Mouse (Mus musculus): Measurements from ENCODE around the gene Idi2. TPM values are rescaled to one million over a fixed set of nuclear protein-coding genes. Genes with fewer than 3 reads are reported as not detected.
"Not testable (repeated sequence)": the region's sequence is repeated elsewhere in the genome, so short reads cannot be mapped to it uniquely, and the experiment has no call there.

The Idi2 gene
- not detected in 2 replicates for polyA plus RNA-seq (2014; fragmentation: Nextera tagmentation; extraction: Ambion mirVana)

- not testable (repeated sequence) for H3K9ac ChIP-seq (ENCODE audit: low read length); H3K27ac ChIP-seq (ENCODE audit: low read depth); H3K4me2 ChIP-seq (ENCODE audit: low read length); H3K36me3 ChIP-seq (ENCODE audit: control insufficient read depth, insufficient read depth, low read length); H3K9me3 ChIP-seq (ENCODE audit: control insufficient read depth, low read length); DNase-seq (ENCODE audit: low spot score); H3K27me3 ChIP-seq (replicated peaks; ENCODE audit: control insufficient read depth, insufficient read depth, low read length); H3K4me3 ChIP-seq (ENCODE audit: low read depth, low read length); ATAC-seq (replicated peaks; ENCODE audit: low FRiP score, low TSS enrichment, low read depth); H3K4me1 ChIP-seq (replicated peaks; ENCODE audit: control insufficient read depth, insufficient read depth, low read length)
Measured at GRCm38 (mm10) chr13:8952563-8952962, at the start of gene Idi2. Gene Idi2, plus strand, starts transcription at chr13:8952863.

GRCm38 (mm10) chr13:8905986-8906385 lies 46.7 kb upstream of the Idi2 start:
- H3K4me3 ChIP-seq (ENCODE audit: low read depth, low read length); DNase-seq (ENCODE audit: low spot score); H3K4me2 ChIP-seq (ENCODE audit: low read length); H3K36me3 ChIP-seq (ENCODE audit: control insufficient read depth, insufficient read depth, low read length); H3K27me3 ChIP-seq (replicated peaks; ENCODE audit: control insufficient read depth, insufficient read depth, low read length); H3K27ac ChIP-seq (ENCODE audit: low read depth); H3K9ac ChIP-seq (ENCODE audit: low read length); ATAC-seq (replicated peaks; ENCODE audit: low FRiP score, low TSS enrichment, low read depth); H3K9me3 ChIP-seq (ENCODE audit: control insufficient read depth, low read length); H3K4me1 ChIP-seq (replicated peaks; ENCODE audit: control insufficient read depth, insufficient read depth, low read length): not testable (repeated sequence)
- 66% methylated on average over 2 of the region's 2 CpGs for WGBS

- not testable (repeated sequence) for DNase-seq (ENCODE audit: low spot score); H3K27ac ChIP-seq (ENCODE audit: low read depth); H3K36me3 ChIP-seq (ENCODE audit: control insufficient read depth, insufficient read depth, low read length); H3K4me1 ChIP-seq (replicated peaks; ENCODE audit: control insufficient read depth, insufficient read depth, low read length); H3K4me2 ChIP-seq (ENCODE audit: low read length); H3K4me3 ChIP-seq (ENCODE audit: low read depth, low read length); H3K9ac ChIP-seq (ENCODE audit: low read length); ATAC-seq (replicated peaks; ENCODE audit: low FRiP score, low TSS enrichment, low read depth); H3K9me3 ChIP-seq (ENCODE audit: control insufficient read depth, low read length); H3K27me3 ChIP-seq (replicated peaks; ENCODE audit: control insufficient read depth, insufficient read depth, low read length)
- WGBS, result 93% methylated on average over 8 of the region's 8 CpGs
Measured at GRCm38 (mm10) chr13:8913890-8914289, 38.8 kb upstream of the Idi2 start.

GRCm38 (mm10) chr13:8933499-8933898 lies 19.2 kb upstream of the Idi2 start:
- DNase-seq (ENCODE audit: low spot score) (no peak), ATAC-seq (replicated peaks; ENCODE audit: low FRiP score, low TSS enrichment, low read depth) (no peak)
- H3K9me3 ChIP-seq (ENCODE audit: control insufficient read depth, low read length), result no peaks in the 10 kb centered on the region
- H3K4me3 ChIP-seq (ENCODE audit: low read depth, low read length), result no peak overlapping the region
- no peak overlapping the region for H3K4me2 ChIP-seq (ENCODE audit: low read length)
- H3K27me3 ChIP-seq (replicated peaks; ENCODE audit: control insufficient read depth, insufficient read depth, low read length), result no peaks in the 10 kb centered on the region
- WGBS, result 68% methylated on average over 2 of the region's 2 CpGs
- H3K4me1 ChIP-seq (replicated peaks; ENCODE audit: control insufficient read depth, insufficient read depth, low read length), result no peaks in the 10 kb centered on the region
- no peaks in the 10 kb centered on the region for H3K36me3 ChIP-seq (ENCODE audit: control insufficient read depth, insufficient read depth, low read length)
- no peak overlapping the region for H3K27ac ChIP-seq (ENCODE audit: low read depth)
- no peak overlapping the region for H3K9ac ChIP-seq (ENCODE audit: low read length)

GRCm38 (mm10) chr13:8937611-8938140 lies 15.0 kb upstream of the Idi2 start:
- DNase-seq (ENCODE audit: low spot score); H3K4me3 ChIP-seq (ENCODE audit: low read depth, low read length); H3K27me3 ChIP-seq (replicated peaks; ENCODE audit: control insufficient read depth, insufficient read depth, low read length); H3K36me3 ChIP-seq (ENCODE audit: control insufficient read depth, insufficient read depth, low read length); H3K27ac ChIP-seq (ENCODE audit: low read depth); ATAC-seq (replicated peaks; ENCODE audit: low FRiP score, low TSS enrichment, low read depth); H3K4me2 ChIP-seq (ENCODE audit: low read length); H3K4me1 ChIP-seq (replicated peaks; ENCODE audit: control insufficient read depth, insufficient read depth, low read length); H3K9ac ChIP-seq (ENCODE audit: low read length); H3K9me3 ChIP-seq (ENCODE audit: control insufficient read depth, low read length): not testable (repeated sequence)
- WGBS, result 77% methylated on average over 6 of the region's 6 CpGs

GRCm38 (mm10) chr13:8941110-8941509 lies 11.6 kb upstream of the Idi2 start:
- not testable (repeated sequence) for H3K27ac ChIP-seq (ENCODE audit: low read depth); H3K4me1 ChIP-seq (replicated peaks; ENCODE audit: control insufficient read depth, insufficient read depth, low read length); ATAC-seq (replicated peaks; ENCODE audit: low FRiP score, low TSS enrichment, low read depth); H3K4me3 ChIP-seq (ENCODE audit: low read depth, low read length); H3K9ac ChIP-seq (ENCODE audit: low read length); H3K27me3 ChIP-seq (replicated peaks; ENCODE audit: control insufficient read depth, insufficient read depth, low read length); DNase-seq (ENCODE audit: low spot score); H3K4me2 ChIP-seq (ENCODE audit: low read length); H3K36me3 ChIP-seq (ENCODE audit: control insufficient read depth, insufficient read depth, low read length); H3K9me3 ChIP-seq (ENCODE audit: control insufficient read depth, low read length)
- WGBS, result 88% methylated on average over 4 of the region's 4 CpGs

GRCm38 (mm10) chr13:8941701-8942100 lies 11.0 kb upstream of the Idi2 start:
- H3K4me1 ChIP-seq (replicated peaks; ENCODE audit: control insufficient read depth, insufficient read depth, low read length); H3K27me3 ChIP-seq (replicated peaks; ENCODE audit: control insufficient read depth, insufficient read depth, low read length); H3K9ac ChIP-seq (ENCODE audit: low read length); H3K4me3 ChIP-seq (ENCODE audit: low read depth, low read length); ATAC-seq (replicated peaks; ENCODE audit: low FRiP score, low TSS enrichment, low read depth); H3K27ac ChIP-seq (ENCODE audit: low read depth); H3K4me2 ChIP-seq (ENCODE audit: low read length); DNase-seq (ENCODE audit: low spot score); H3K36me3 ChIP-seq (ENCODE audit: control insufficient read depth, insufficient read depth, low read length); H3K9me3 ChIP-seq (ENCODE audit: control insufficient read depth, low read length): not testable (repeated sequence)
- no CpG with 5 or more reads among the region's 5 CpGs for WGBS

- not testable (repeated sequence) for H3K27ac ChIP-seq (ENCODE audit: low read depth); H3K4me3 ChIP-seq (ENCODE audit: low read depth, low read length); ATAC-seq (replicated peaks; ENCODE audit: low FRiP score, low TSS enrichment, low read depth); H3K4me1 ChIP-seq (replicated peaks; ENCODE audit: control insufficient read depth, insufficient read depth, low read length); H3K27me3 ChIP-seq (replicated peaks; ENCODE audit: control insufficient read depth, insufficient read depth, low read length); H3K9me3 ChIP-seq (ENCODE audit: control insufficient read depth, low read length); H3K36me3 ChIP-seq (ENCODE audit: control insufficient read depth, insufficient read depth, low read length); H3K9ac ChIP-seq (ENCODE audit: low read length); DNase-seq (ENCODE audit: low spot score); H3K4me2 ChIP-seq (ENCODE audit: low read length)
- WGBS, result no CpG with 5 or more reads among the region's 5 CpGs
Measured at GRCm38 (mm10) chr13:8943828-8944227, 8.8 kb upstream of the Idi2 start.

GRCm38 (mm10) chr13:8948131-8948530 lies 4.5 kb upstream of the Idi2 start, which contains the start of gene Gm9745:
Gene Gm9745, minus strand, starts transcription at chr13:8948231.
- H3K4me3 ChIP-seq (ENCODE audit: low read depth, low read length); H3K4me1 ChIP-seq (replicated peaks; ENCODE audit: control insufficient read depth, insufficient read depth, low read length); ATAC-seq (replicated peaks; ENCODE audit: low FRiP score, low TSS enrichment, low read depth); H3K27me3 ChIP-seq (replicated peaks; ENCODE audit: control insufficient read depth, insufficient read depth, low read length); H3K9ac ChIP-seq (ENCODE audit: low read length); H3K9me3 ChIP-seq (ENCODE audit: control insufficient read depth, low read length); DNase-seq (ENCODE audit: low spot score); H3K4me2 ChIP-seq (ENCODE audit: low read length); H3K27ac ChIP-seq (ENCODE audit: low read depth); H3K36me3 ChIP-seq (ENCODE audit: control insufficient read depth, insufficient read depth, low read length): not testable (repeated sequence)

Data from intestine, embryonic 14.5 days (tissue).